Mouse (Mus musculus): ENCODE results near the gene Gm20854. TPM values are rescaled to one million over a fixed set of nuclear protein-coding genes. Genes with fewer than 3 reads are reported as not detected.

The Gm20854 gene
- total RNA-seq (2023), result not detected

GRCm38 (mm10) chrY:85530808-85531207 is at the start of gene Gm20854:
Gene Gm20854 (minus strand): TSS chrY:85530908.

